Mouse (Mus musculus) limb, embryonic 11.5 days (tissue): ENCODE measurements around the gene Ccdc154. TPM values are rescaled to one million over a fixed set of nuclear protein-coding genes. Genes with fewer than 3 reads are reported as not detected.

ENCODE experiments used
- ATAC-seq: fragments of 200-750 bp; cut with Nextera tagmentation; 2 replicates; pipeline ENCODE4 v1.8.0; 2017; ENCODE audit warnings: low read depth; ENCODE audit not compliant: insufficient number of reproducible peaks, low FRiP score, low TSS enrichment
- DNase-seq: peaks from one replicate; pipeline ENCODE4 v3.0.0-alpha.2; 2015; ENCODE audit warnings: low spot score
- H3K27ac ChIP-seq: fragments of 300-500 bp; sonication (generic); replicated peaks from 2 replicates; pipeline ENCODE4 v1.5.1; 2014; ENCODE audit warnings: low read depth, mild to moderate bottlenecking, low read length
- H3K27me3 ChIP-seq: fragments of 300-500 bp; sonication (generic); 2 replicates; pipeline ENCODE4 v1.6.1; 2014; ENCODE audit warnings: mild to moderate bottlenecking, low read length, mixed read lengths; ENCODE audit not compliant: control insufficient read depth, insufficient read depth
- H3K36me3 ChIP-seq: fragments of 300-500 bp; sonication (generic); 2 replicates; pipeline ENCODE4 v1.6.1; 2014; ENCODE audit warnings: mild to moderate bottlenecking, low read length, moderate library complexity, mixed read lengths; ENCODE audit not compliant: control insufficient read depth, insufficient read depth
- H3K4me1 ChIP-seq: fragments of 300-500 bp; sonication (generic); 2 replicates; pipeline ENCODE4 v1.6.1; 2014; ENCODE audit warnings: low read length, mixed read lengths; ENCODE audit not compliant: control insufficient read depth, insufficient read depth
- H3K4me2 ChIP-seq: fragments of 300-500 bp; sonication (generic); 2 replicates; pipeline ENCODE4 v1.6.1; 2014; ENCODE audit warnings: low read depth, mild to moderate bottlenecking, moderate library complexity; ENCODE audit not compliant: severe bottlenecking
- H3K4me3 ChIP-seq: fragments of 300-500 bp; sonication (generic); 2 replicates; pipeline ENCODE4 v1.5.1; 2014; ENCODE audit warnings: low read depth, low read length
- H3K9ac ChIP-seq: fragments of 300-500 bp; sonication (generic); 2 replicates; pipeline ENCODE4 v1.6.1; 2014; ENCODE audit warnings: mild to moderate bottlenecking, low read length
- H3K9me3 ChIP-seq: fragments of 300-500 bp; sonication (generic); 2 replicates; pipeline ENCODE4 v1.6.1; 2016; ENCODE audit warnings: low read length; ENCODE audit not compliant: control insufficient read depth
- WGBS: fragments of 180-500 bp; shearing (Covaris S2); extraction: QIAGEN DNeasy Blood & Tissue Kit; methylation state at CpG from one replicate; pipeline ENCODE4 v1.1.7; 2014; 5-methylcytosine and 5-hydroxymethylcytosine counted together
- polyA plus RNA-seq: library from polyadenylated mRNA; unstranded; fragments of >200 nt; fragmentation: Nextera tagmentation; extraction: Ambion mirVana; gene quantifications from 2 replicates; pipeline ENCODE4 v1.2.1, GENCODE M21; 2014

The Ccdc154 gene
- polyA plus RNA-seq, 1 experiment from 2014 or later = not detected

DNA sequence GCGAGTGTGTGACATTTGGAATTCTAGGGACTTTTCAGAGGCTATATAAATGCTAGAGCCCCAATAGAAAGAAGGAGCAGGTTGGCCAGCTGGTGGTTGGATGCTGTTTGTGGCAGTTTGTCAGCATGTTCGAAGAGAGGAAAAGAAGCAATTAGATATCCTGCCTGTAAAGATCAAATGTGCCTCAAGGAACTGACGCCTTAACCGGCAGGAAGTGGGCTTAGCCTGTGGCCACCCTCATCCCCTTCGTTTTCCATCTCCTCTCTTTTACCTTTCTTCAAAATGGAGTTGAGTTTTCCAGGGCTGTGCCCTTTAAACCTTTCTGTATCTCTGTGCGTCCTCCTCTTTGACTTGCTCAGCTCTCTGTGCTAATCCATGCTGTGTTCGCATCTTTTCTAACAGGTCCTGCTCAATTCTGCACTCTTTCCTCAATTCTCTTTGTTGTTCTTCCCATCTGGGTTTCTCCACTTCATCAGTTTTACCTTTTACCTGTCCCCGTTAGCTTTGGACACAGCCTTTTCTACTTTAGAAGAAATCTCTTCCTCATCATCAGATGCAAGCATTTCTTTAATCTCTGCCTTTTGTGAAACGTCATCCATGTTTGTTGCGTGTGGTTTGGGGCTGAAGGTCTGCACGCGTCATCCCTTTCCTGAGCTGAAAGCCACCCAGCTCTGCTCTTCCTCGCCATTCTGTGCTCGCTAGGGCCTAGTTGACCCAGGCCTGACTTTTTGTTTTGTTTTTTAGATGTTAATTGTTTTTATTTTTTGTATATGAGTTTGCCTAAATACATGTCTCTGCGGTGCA, 57.4 kb downstream of the Ccdc154 start:
- Histone ChIP-seq H3K4me2 (no peak overlapping the region), H3K36me3 (0 out of 2 replicates have a peak, but pooled peaks cover 2% of the 10 kb centered on the region), H3K4me3 (no peak overlapping the region), H3K4me1 (0 out of 2 replicates have a peak, but pooled peaks cover 3% of the 10 kb centered on the region), H3K27ac (no peak overlapping the region), H3K27me3 (no peaks in the 10 kb centered on the region), H3K9me3 (no peaks in the 10 kb centered on the region), H3K9ac (no peak overlapping the region)
- DNase-seq (no peak), ATAC-seq (no peak)
- WGBS = 89% methylated on average over 15 of the region's 15 CpGs

DNA sequence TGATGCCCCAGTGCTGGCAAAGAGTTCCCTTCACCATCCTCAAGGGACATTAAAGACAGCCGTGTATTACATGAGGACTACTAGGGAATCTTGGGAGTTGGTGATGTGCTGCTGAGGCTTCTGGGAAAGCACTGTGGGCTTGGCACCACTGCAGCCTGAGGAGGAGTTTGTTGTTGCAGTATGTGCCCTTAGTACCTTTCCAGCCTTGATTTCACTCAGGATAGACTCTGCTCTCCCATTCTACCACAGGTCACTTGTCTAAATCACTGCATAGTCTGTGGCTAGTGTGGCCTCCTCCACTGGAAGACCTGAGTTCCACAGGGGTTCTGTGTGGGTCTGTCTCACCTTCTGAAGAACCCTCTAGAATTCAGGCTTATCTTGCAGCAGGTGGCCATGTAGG, 58.5 kb downstream of the Ccdc154 start:
- H3K9me3 ChIP-seq = no peaks in the 10 kb centered on the region
- H3K27me3 ChIP-seq = no peaks in the 10 kb centered on the region
- H3K36me3 ChIP-seq = 0 out of 2 replicates have a peak, but pooled peaks cover 2% of the 10 kb centered on the region
- H3K27ac ChIP-seq = no peak overlapping the region
- ATAC-seq (no peak), DNase-seq (no peak)
- 0 out of 2 replicates have a peak, but pooled peaks cover 3% of the 10 kb centered on the region for H3K4me1 ChIP-seq
- H3K4me3 ChIP-seq = no peak overlapping the region
- H3K9ac ChIP-seq = no peak overlapping the region
- WGBS = 90% methylated on average over 1 of the region's 1 CpGs
- H3K4me2 ChIP-seq = no peak overlapping the region

Other genes starting within 250 kb of the Ccdc154 start
- gene Mapk8ip3, start 225.5 kb upstream of the Ccdc154 start, polyA plus RNA-seq = 31.0 and 32.0 TPM in 2 replicates
- gene Jpt2, start 201.8 kb upstream of the Ccdc154 start, polyA plus RNA-seq = 201 and 259 TPM in 2 replicates
- 13.0 and 14.6 TPM in 2 replicates for gene Cramp1l, start 146.7 kb upstream of the Ccdc154 start, polyA plus RNA-seq
- 21.0 and 24.0 TPM in 2 replicates for gene Ift140, start 146.4 kb upstream of the Ccdc154 start, polyA plus RNA-seq
- gene Tmem204, start 78.9 kb upstream of the Ccdc154 start, polyA plus RNA-seq = 9.7 and 10.8 TPM in 2 replicates
- gene Telo2, start 46.5 kb upstream of the Ccdc154 start, polyA plus RNA-seq = 28.8 and 35.8 TPM in 2 replicates
- gene Ptx4, start 41.7 kb upstream of the Ccdc154 start, polyA plus RNA-seq = 0.17 TPM in 1 of 2 replicates, not detected in the other
- gene Clcn7, start 29.1 kb upstream of the Ccdc154 start, polyA plus RNA-seq = 20.6 and 21.0 TPM in 2 replicates
- not detected in 2 replicates for gene Gm38655, start 13.0 kb downstream of the Ccdc154 start, polyA plus RNA-seq
- 31.6 and 32.7 TPM in 2 replicates for gene BC003965, start 22.1 kb downstream of the Ccdc154 start, polyA plus RNA-seq
- 4.8 and 5.8 TPM in 2 replicates for gene Unkl, start 25.9 kb downstream of the Ccdc154 start, polyA plus RNA-seq
- 28.3 and 29.4 TPM in 2 replicates for gene Gnptg, start 77.7 kb downstream of the Ccdc154 start, polyA plus RNA-seq
- gene Tsr3, start 77.7 kb downstream of the Ccdc154 start, polyA plus RNA-seq = 63.8 and 66.1 TPM in 2 replicates
- 0.71 and 0.88 TPM in 2 replicates for gene Baiap3, start 93.9 kb downstream of the Ccdc154 start, polyA plus RNA-seq
- gene Ube2i, start 112.2 kb downstream of the Ccdc154 start, polyA plus RNA-seq = 922 and 923 TPM in 2 replicates
- not detected in 2 replicates for gene Prss34, start 135.9 kb downstream of the Ccdc154 start, polyA plus RNA-seq
- gene Prss28, start 146.2 kb downstream of the Ccdc154 start, polyA plus RNA-seq = not detected in 2 replicates
- not detected in 2 replicates for gene Prss29, start 156.2 kb downstream of the Ccdc154 start, polyA plus RNA-seq
- gene Tpsab1, start 183.1 kb downstream of the Ccdc154 start, polyA plus RNA-seq = not detected in 2 replicates
- gene Tpsb2, start 203.8 kb downstream of the Ccdc154 start, polyA plus RNA-seq = not detected in 2 replicates
- 0.41 and 0.63 TPM in 2 replicates for gene Tpsg1, start 206.8 kb downstream of the Ccdc154 start, polyA plus RNA-seq